Mouse (Mus musculus): ENCODE data around the gene Hspbp1. TPM values are rescaled to one million over a fixed set of nuclear protein-coding genes. Genes with fewer than 3 reads are reported as not detected.

Hspbp1 gene
- polyA plus RNA-seq, 1 experiment from 2014 or later, result 76.6 TPM

GRCm38 (mm10) chr7:4653351-4653750 lies 31.5 kb downstream of the Hspbp1 start:
- Histone ChIP-seq H3K27me3 (ENCODE audit: control insufficient read depth, insufficient read depth, low read length) (no peaks in the 10 kb centered on the region), H3K27ac (ENCODE audit: low read length) (peak overlapping the region; percentile 79), H3K9ac (ENCODE audit: low read length) (peak overlapping the region; percentile 54), H3K36me3 (ENCODE audit: control insufficient read depth, insufficient read depth) (peaks cover 7% of the 10 kb centered on the region), H3K4me2 (ENCODE audit: low read depth, low read length) (peak overlapping the region; percentile 40), H3K4me3 (ENCODE audit: low read length) (peak overlapping the region; percentile 21; the same call in 1 of the 2 replicates), H3K9me3 (replicated peaks; ENCODE audit: control insufficient read depth, low read length) (no peaks in the 10 kb centered on the region), H3K4me1 (ENCODE audit: control insufficient read depth, insufficient read depth, low read length) (peaks cover 56% of the 10 kb centered on the region)
- no peak for ATAC-seq (replicated peaks; ENCODE audit: extremely low read depth, insufficient read depth, low FRiP score)
- 72% methylated on average over 5 of the region's 5 CpGs for WGBS

- Histone ChIP-seq H3K9ac (ENCODE audit: low read length) (peak overlapping the region; percentile 54), H3K9me3 (replicated peaks; ENCODE audit: control insufficient read depth, low read length) (no peaks in the 10 kb centered on the region), H3K4me3 (ENCODE audit: low read length) (no peak overlapping the region), H3K27me3 (ENCODE audit: control insufficient read depth, insufficient read depth, low read length) (no peaks in the 10 kb centered on the region), H3K4me2 (ENCODE audit: low read depth, low read length) (no peak overlapping the region), H3K36me3 (ENCODE audit: control insufficient read depth, insufficient read depth) (peaks cover 7% of the 10 kb centered on the region), H3K4me1 (ENCODE audit: control insufficient read depth, insufficient read depth, low read length) (peaks cover 55% of the 10 kb centered on the region), H3K27ac (ENCODE audit: low read length) (peak overlapping the region; percentile 23; the same call in 1 of the 2 replicates)
- WGBS, result 55% methylated on average over 5 of the region's 5 CpGs
- no peak for ATAC-seq (replicated peaks; ENCODE audit: extremely low read depth, insufficient read depth, low FRiP score)
Measured at GRCm38 (mm10) chr7:4652726-4653125, 32.1 kb downstream of the Hspbp1 start.

GRCm38 (mm10) chr7:4651581-4651980 lies 33.3 kb downstream of the Hspbp1 start:
- 59% methylated on average over 8 of the region's 8 CpGs for WGBS

GRCm38 (mm10) chr7:4647992-4648391 lies 36.9 kb downstream of the Hspbp1 start:
- no peak overlapping the region for H3K4me2 ChIP-seq (ENCODE audit: low read depth, low read length)
- H3K4me3 ChIP-seq (ENCODE audit: low read length), result no peak overlapping the region
- no peaks in the 10 kb centered on the region for H3K9me3 ChIP-seq (replicated peaks; ENCODE audit: control insufficient read depth, low read length)
- H3K27ac ChIP-seq (ENCODE audit: low read length), result no peak overlapping the region
- H3K36me3 ChIP-seq (ENCODE audit: control insufficient read depth, insufficient read depth), result peaks cover 28% of the 10 kb centered on the region
- H3K4me1 ChIP-seq (ENCODE audit: control insufficient read depth, insufficient read depth, low read length), result peaks cover 20% of the 10 kb centered on the region
- H3K27me3 ChIP-seq (ENCODE audit: control insufficient read depth, insufficient read depth, low read length), result no peaks in the 10 kb centered on the region
- no peak overlapping the region for H3K9ac ChIP-seq (ENCODE audit: low read length)
- 80% methylated on average over 2 of the region's 2 CpGs for WGBS
- no peak for ATAC-seq (replicated peaks; ENCODE audit: extremely low read depth, insufficient read depth, low FRiP score)

More at GRCm38 (mm10) chr7:4651581-4651980, 33.3 kb downstream of the Hspbp1 start:
- H3K27me3 ChIP-seq (ENCODE audit: control insufficient read depth, insufficient read depth, low read length), result no peaks in the 10 kb centered on the region
- H3K4me2 ChIP-seq (ENCODE audit: low read depth, low read length), result no peak overlapping the region
- peaks cover 51% of the 10 kb centered on the region for H3K4me1 ChIP-seq (ENCODE audit: control insufficient read depth, insufficient read depth, low read length)
- H3K27ac ChIP-seq (ENCODE audit: low read length), result no peak overlapping the region
- H3K4me3 ChIP-seq (ENCODE audit: low read length), result no peak overlapping the region
- peaks cover 8% of the 10 kb centered on the region for H3K36me3 ChIP-seq (ENCODE audit: control insufficient read depth, insufficient read depth)
- no peak overlapping the region for H3K9ac ChIP-seq (ENCODE audit: low read length)
- no peak for ATAC-seq (replicated peaks; ENCODE audit: extremely low read depth, insufficient read depth, low FRiP score)
- H3K9me3 ChIP-seq (replicated peaks; ENCODE audit: control insufficient read depth, low read length), result no peaks in the 10 kb centered on the region

GRCm38 (mm10) chr7:4647291-4647690 lies 37.6 kb downstream of the Hspbp1 start:
- Histone ChIP-seq H3K4me1 (ENCODE audit: control insufficient read depth, insufficient read depth, low read length) (peaks cover 13% of the 10 kb centered on the region), H3K9me3 (replicated peaks; ENCODE audit: control insufficient read depth, low read length) (no peaks in the 10 kb centered on the region), H3K4me3 (ENCODE audit: low read length) (no peak overlapping the region), H3K27ac (ENCODE audit: low read length) (no peak overlapping the region), H3K27me3 (ENCODE audit: control insufficient read depth, insufficient read depth, low read length) (no peaks in the 10 kb centered on the region), H3K9ac (ENCODE audit: low read length) (no peak overlapping the region; the same call in 1 of the 2 replicates), H3K4me2 (ENCODE audit: low read depth, low read length) (no peak overlapping the region), H3K36me3 (ENCODE audit: control insufficient read depth, insufficient read depth) (peaks cover 29% of the 10 kb centered on the region)
- peak; percentile 75 for ATAC-seq (replicated peaks; ENCODE audit: extremely low read depth, insufficient read depth, low FRiP score)
- 34% methylated on average over 6 of the region's 6 CpGs for WGBS

GRCm38 (mm10) chr7:4646806-4647205 lies 38.1 kb downstream of the Hspbp1 start:
- H3K4me2 ChIP-seq (ENCODE audit: low read depth, low read length), result no peak overlapping the region

GRCm38 (mm10) chr7:4643225-4643624 lies 41.6 kb downstream of the Hspbp1 start:
- Histone ChIP-seq H3K9ac (ENCODE audit: low read length) (no peak overlapping the region), H3K9me3 (replicated peaks; ENCODE audit: control insufficient read depth, low read length) (no peaks in the 10 kb centered on the region), H3K4me3 (ENCODE audit: low read length) (no peak overlapping the region), H3K27me3 (ENCODE audit: control insufficient read depth, insufficient read depth, low read length) (no peaks in the 10 kb centered on the region), H3K36me3 (ENCODE audit: control insufficient read depth, insufficient read depth) (peaks cover 55% of the 10 kb centered on the region), H3K4me1 (ENCODE audit: control insufficient read depth, insufficient read depth, low read length) (peaks cover 9% of the 10 kb centered on the region), H3K4me2 (ENCODE audit: low read depth, low read length) (no peak overlapping the region), H3K27ac (ENCODE audit: low read length) (no peak overlapping the region)
- ATAC-seq (replicated peaks; ENCODE audit: extremely low read depth, insufficient read depth, low FRiP score), result no peak
- WGBS, result 82% methylated on average over 6 of the region's 6 CpGs

More at GRCm38 (mm10) chr7:4646806-4647205, 38.1 kb downstream of the Hspbp1 start:
- Histone ChIP-seq H3K36me3 (ENCODE audit: control insufficient read depth, insufficient read depth) (peaks cover 33% of the 10 kb centered on the region), H3K9ac (ENCODE audit: low read length) (no peak overlapping the region; the same call in 1 of the 2 replicates), H3K4me3 (ENCODE audit: low read length) (no peak overlapping the region), H3K4me1 (ENCODE audit: control insufficient read depth, insufficient read depth, low read length) (peaks cover 9% of the 10 kb centered on the region), H3K27ac (ENCODE audit: low read length) (no peak overlapping the region), H3K9me3 (replicated peaks; ENCODE audit: control insufficient read depth, low read length) (no peaks in the 10 kb centered on the region), H3K27me3 (ENCODE audit: control insufficient read depth, insufficient read depth, low read length) (no peaks in the 10 kb centered on the region)
- ATAC-seq (replicated peaks; ENCODE audit: extremely low read depth, insufficient read depth, low FRiP score), result no peak
- WGBS, result 84% methylated on average over 3 of the region's 3 CpGs

- no peaks in the 10 kb centered on the region for H3K27me3 ChIP-seq (ENCODE audit: control insufficient read depth, insufficient read depth, low read length)
- no peaks in the 10 kb centered on the region; the same call in 1 of the 2 replicates for H3K4me1 ChIP-seq (ENCODE audit: control insufficient read depth, insufficient read depth, low read length)
- no peaks in the 10 kb centered on the region for H3K9me3 ChIP-seq (replicated peaks; ENCODE audit: control insufficient read depth, low read length)
- no peak overlapping the region for H3K4me3 ChIP-seq (ENCODE audit: low read length)
- H3K27ac ChIP-seq (ENCODE audit: low read length), result no peak overlapping the region
- WGBS, result 76% methylated on average over 7 of the region's 7 CpGs
- H3K36me3 ChIP-seq (ENCODE audit: control insufficient read depth, insufficient read depth), result peaks cover 57% of the 10 kb centered on the region
- no peak overlapping the region for H3K4me2 ChIP-seq (ENCODE audit: low read depth, low read length)
- H3K9ac ChIP-seq (ENCODE audit: low read length), result no peak overlapping the region
- ATAC-seq (replicated peaks; ENCODE audit: extremely low read depth, insufficient read depth, low FRiP score), result no peak
Measured at GRCm38 (mm10) chr7:4641956-4642355, 42.9 kb downstream of the Hspbp1 start.

GRCm38 (mm10) chr7:4641155-4641554 lies 43.7 kb downstream of the Hspbp1 start:
- ATAC-seq (replicated peaks; ENCODE audit: extremely low read depth, insufficient read depth, low FRiP score), result no peak
- 76% methylated on average over 11 of the region's 11 CpGs for WGBS
- no peaks in the 10 kb centered on the region for H3K27me3 ChIP-seq (ENCODE audit: control insufficient read depth, insufficient read depth, low read length)
- no peak overlapping the region for H3K9ac ChIP-seq (ENCODE audit: low read length)
- no peaks in the 10 kb centered on the region for H3K4me1 ChIP-seq (ENCODE audit: control insufficient read depth, insufficient read depth, low read length)
- H3K27ac ChIP-seq (ENCODE audit: low read length), result no peak overlapping the region
- peaks cover 54% of the 10 kb centered on the region for H3K36me3 ChIP-seq (ENCODE audit: control insufficient read depth, insufficient read depth)
- H3K4me3 ChIP-seq (ENCODE audit: low read length), result no peak overlapping the region
- H3K4me2 ChIP-seq (ENCODE audit: low read depth, low read length), result no peak overlapping the region
- H3K9me3 ChIP-seq (replicated peaks; ENCODE audit: control insufficient read depth, low read length), result no peaks in the 10 kb centered on the region
